ENCODE assay signal across 8 mouse cellular contexts in genomic region chr8:4588165-4589000, GRCm38 (mm10). TPM values are rescaled to one million over a fixed set of nuclear protein-coding genes. Genes with fewer than 3 reads are reported as not detected.
DNase-seq lines count a peak whose midpoint lies in the region.

No protein-coding gene starts in this region.

- intact Hi-C loops in heart, postnatal 14 days (cut with DNase I) = loop anchor here (2.0 to 10.0 kb wide), 3 partner anchors 176 to 871 kb away; no protein-coding TSS in a partner anchor

- DNase-seq in adrenal gland, adult 18-20 months (ENCODE audit: low spot score in 2 of 2) = peak; percentile 7 to 25
- no peak for DNase-seq in adrenal gland, adult 8-10 months
- DNase-seq in T-cell, adult 2 months (ENCODE audit: low spot score) = peak; percentile 9
- peak; percentile 93 for DNase-seq in embryo, embryonic 11 days
- DNase-seq in heart, postnatal 14 days = peak; percentile 7 to 45
- peak; percentile 24 for DNase-seq in large intestine, adult 2 months (ENCODE audit: low read depth, low spot score)
- peak; percentile 16 for DNase-seq in lung, postnatal 25 days (ENCODE audit: low spot score)
- peak; percentile 34 to 35 for DNase-seq in right cerebral cortex, postnatal 10 days (ENCODE audit: low spot score in 2 of 2)

- WGBS in large intestine, adult 2 months = 45% methylated on average over 9 of the region's 9 CpGs

RNA-seq across cellular contexts. Expression of gene Zfp958, which starts 24.6 kb away (rescaled TPM):
- total RNA-seq in adrenal gland, adult 18-20 months (2021) = 10 to 100 TPM; 12.7 to 18.9 TPM
- total RNA-seq in adrenal gland, adult 8-10 months (2022) = 10 to 100 TPM; 17.2 to 26.1 (median 18.7) TPM
- total RNA-seq in heart, postnatal 14 days (2021) = 1 to 10 TPM; 7.8 to 8.9 TPM
- polyA plus RNA-seq in large intestine, adult 2 months (2012; rRNA removed) = 0.87 and 0.96 TPM in 2 replicates
